Mouse (Mus musculus) neural tube, embryonic 14.5 days (tissue): Measurements from ENCODE around the gene Atp6v0e2. TPM values are rescaled to one million over a fixed set of nuclear protein-coding genes. Genes with fewer than 3 reads are reported as not detected.
"Not testable (repeated sequence)": the region's sequence is repeated elsewhere in the genome, so short reads cannot be mapped to it uniquely, and the experiment has no call there.

Source experiments
- ATAC-seq: fragments of 200-750 bp; cut with Nextera tagmentation; 2 replicates; pipeline ENCODE4 v1.8.0; 2017; ENCODE audit warnings: low read depth, mild to moderate bottlenecking, moderate TSS enrichment, moderate library complexity
- H3K27ac ChIP-seq: fragments of 300-500 bp; sonication (generic); 2 replicates; pipeline ENCODE4 v1.5.1; 2014; ENCODE audit warnings: low read depth, mild to moderate bottlenecking, control low read depth, low read length, moderate library complexity, mixed read lengths
- H3K27me3 ChIP-seq: fragments of 300-500 bp; sonication (generic); 2 replicates; pipeline ENCODE4 v1.6.1; 2014; ENCODE audit warnings: low read length; ENCODE audit not compliant: control insufficient read depth, insufficient read depth
- H3K36me3 ChIP-seq: fragments of 300-500 bp; sonication (generic); 2 replicates; pipeline ENCODE4 v1.6.1; 2014; ENCODE audit warnings: low read length, mixed read lengths; ENCODE audit not compliant: control insufficient read depth, insufficient read depth
- H3K4me1 ChIP-seq: fragments of 300-500 bp; sonication (generic); 2 replicates; pipeline ENCODE4 v1.6.1; 2014; ENCODE audit warnings: low read length; ENCODE audit not compliant: control insufficient read depth, insufficient read depth
- H3K4me2 ChIP-seq: fragments of 300-500 bp; sonication (generic); 2 replicates; pipeline ENCODE4 v1.6.1; 2014; ENCODE audit warnings: mild to moderate bottlenecking, low read depth, low read length, control low read depth
- H3K4me3 ChIP-seq: fragments of 300-500 bp; sonication (generic); 2 replicates; pipeline ENCODE4 v1.5.1; 2014; ENCODE audit warnings: low read depth, low read length, control low read depth, mixed read lengths
- H3K9ac ChIP-seq: fragments of 300-500 bp; sonication (generic); replicated peaks from 2 replicates; pipeline ENCODE4 v1.6.1; 2014; ENCODE audit warnings: low read depth, mild to moderate bottlenecking, control low read depth, low read length, mixed read lengths
- H3K9me3 ChIP-seq: fragments of 300-500 bp; sonication (generic); 2 replicates; pipeline ENCODE4 v1.6.1; 2016; ENCODE audit warnings: low read length; ENCODE audit not compliant: control insufficient read depth
- WGBS: fragments of 180-500 bp; shearing (Covaris S2); extraction: QIAGEN DNeasy Blood & Tissue Kit; methylation state at CpG from one replicate; pipeline ENCODE4 v1.1.7; 2014; 5-methylcytosine and 5-hydroxymethylcytosine counted together
- polyA plus RNA-seq: library from polyadenylated mRNA; unstranded; fragments of >200 nt; fragmentation: Nextera tagmentation; extraction: Ambion mirVana; gene quantifications from 2 replicates; pipeline ENCODE4 v1.2.1, GENCODE M21; 2014

Gene Atp6v0e2
- polyA plus RNA-seq, 1 experiment from 2014 or later: 275 TPM

DNA sequence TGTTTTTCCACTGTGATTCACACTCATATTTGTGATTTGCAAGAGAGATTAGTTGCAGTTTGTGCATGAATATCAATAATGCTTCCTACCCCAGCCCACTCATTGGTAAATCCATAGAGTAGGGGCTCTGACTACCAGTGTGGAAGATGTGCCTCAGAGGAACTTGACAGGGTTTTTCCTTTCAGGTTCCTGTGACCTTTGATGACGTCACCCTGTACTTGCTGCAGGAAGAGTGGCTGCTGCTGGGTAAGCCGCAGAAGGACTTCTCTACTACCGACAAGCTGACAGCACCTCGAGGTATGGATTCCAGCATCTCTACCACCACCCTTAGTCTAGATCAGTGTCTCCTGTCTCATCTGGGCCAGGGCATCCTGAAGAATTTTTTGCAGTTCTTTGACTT is 29.3 kb upstream of the Atp6v0e2 start:
- Histone ChIP-seq H3K27me3 (no peaks in the 10 kb centered on the region), H3K4me2 (no peak overlapping the region), H3K9ac (no peak overlapping the region), H3K27ac (no peak overlapping the region), H3K9me3 (no peaks in the 10 kb centered on the region), H3K4me1 (0 out of 2 replicates have a peak, but pooled peaks cover 5% of the 10 kb centered on the region), H3K36me3 (peaks cover 7% of the 10 kb centered on the region; the same call in 1 of the 2 replicates), H3K4me3 (no peak overlapping the region)
- 84% methylated on average over 4 of the region's 4 CpGs for WGBS
- no peak for ATAC-seq

DNA sequence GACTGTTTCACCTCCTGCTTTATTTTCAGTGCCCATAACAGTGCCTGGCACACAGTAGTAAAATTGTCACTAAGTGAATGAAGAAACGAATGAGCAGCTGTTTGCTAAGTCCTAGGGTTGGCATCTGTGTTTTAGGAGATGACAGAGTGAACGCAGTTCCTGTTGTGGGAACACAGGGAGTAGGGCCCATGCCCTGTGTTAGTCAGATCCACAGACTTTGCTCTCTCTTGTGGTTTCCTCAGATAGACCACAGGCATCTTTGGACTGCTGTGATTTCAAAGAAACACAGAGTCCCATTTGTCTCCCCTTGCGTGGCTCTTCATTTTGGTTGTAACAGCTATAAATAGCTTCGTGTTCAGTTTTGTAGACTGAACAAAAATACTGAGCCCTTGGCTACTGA is 27.0 kb upstream of the Atp6v0e2 start:
- ATAC-seq: no peak
- 82% methylated on average over 4 of the region's 4 CpGs for WGBS
- H3K4me1 ChIP-seq: 0 out of 2 replicates have a peak, but pooled peaks cover 2% of the 10 kb centered on the region

GRCm38 (mm10) chr6:48511861-48512260 is 25.6 kb upstream of the Atp6v0e2 start:
- ATAC-seq: no peak
- Histone ChIP-seq H3K4me2 (no peak overlapping the region), H3K4me1 (no peaks in the 10 kb centered on the region), H3K9me3 (no peaks in the 10 kb centered on the region; the same call in 1 of the 2 replicates), H3K27ac (no peak overlapping the region), H3K36me3 (peaks cover 17% of the 10 kb centered on the region), H3K27me3 (no peaks in the 10 kb centered on the region), H3K9ac (no peak overlapping the region), H3K4me3 (no peak overlapping the region)
- 94% methylated on average over 7 of the region's 7 CpGs for WGBS

More for the DNA sequence above, 27.0 kb upstream of the Atp6v0e2 start:
- Histone ChIP-seq H3K9me3 (no peaks in the 10 kb centered on the region), H3K27me3 (no peaks in the 10 kb centered on the region), H3K9ac (no peak overlapping the region), H3K4me3 (no peak overlapping the region), H3K27ac (no peak overlapping the region), H3K4me2 (no peak overlapping the region), H3K36me3 (peaks cover 16% of the 10 kb centered on the region)

DNA sequence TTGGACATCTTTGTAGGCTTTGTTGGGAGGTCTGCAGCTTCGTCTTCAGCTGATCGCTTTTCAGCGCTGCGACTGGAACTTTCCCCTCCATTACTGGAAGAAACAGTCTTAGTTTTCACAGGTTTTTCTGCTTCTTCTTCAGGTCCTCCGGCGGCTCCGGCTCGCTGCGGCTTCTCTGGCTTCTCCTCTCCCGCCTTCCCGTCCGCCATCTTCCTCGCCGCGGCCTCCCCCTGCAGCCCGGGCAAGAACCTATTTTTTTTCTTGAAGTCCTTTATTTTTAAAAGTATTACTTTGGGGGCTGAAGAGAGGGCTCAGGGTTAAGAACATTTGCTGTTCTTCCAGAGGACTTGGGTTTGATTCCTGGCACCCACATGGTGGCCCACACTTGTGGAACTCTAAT is 12.5 kb upstream of the Atp6v0e2 start:
- not testable (repeated sequence) for H3K4me3 ChIP-seq, H3K4me1 ChIP-seq, H3K9ac ChIP-seq, H3K4me2 ChIP-seq, H3K27me3 ChIP-seq, H3K27ac ChIP-seq, H3K36me3 ChIP-seq, H3K9me3 ChIP-seq, ATAC-seq
- 98% methylated on average over 14 of the region's 16 CpGs for WGBS

- H3K4me3 ChIP-seq: no peak overlapping the region
- H3K27me3 ChIP-seq: no peaks in the 10 kb centered on the region
- no peak overlapping the region for H3K4me2 ChIP-seq
- no peaks in the 10 kb centered on the region for H3K9me3 ChIP-seq
- no peak overlapping the region for H3K27ac ChIP-seq
- no peaks in the 10 kb centered on the region for H3K4me1 ChIP-seq
- 93% methylated on average over 9 of the region's 9 CpGs for WGBS
- ATAC-seq: no peak
- H3K36me3 ChIP-seq: no peaks in the 10 kb centered on the region
- no peak overlapping the region for H3K9ac ChIP-seq
Observed at GRCm38 (mm10) chr6:48527901-48528300, 9.5 kb upstream of the Atp6v0e2 start.

GRCm38 (mm10) chr6:48529261-48529660 is 8.2 kb upstream of the Atp6v0e2 start:
- H3K4me3 ChIP-seq: no peak overlapping the region
- no peak overlapping the region for H3K4me2 ChIP-seq
- no peak overlapping the region for H3K9ac ChIP-seq
- WGBS: 82% methylated on average over 14 of the region's 14 CpGs
- H3K4me1 ChIP-seq: no peaks in the 10 kb centered on the region
- ATAC-seq: no peak
- H3K9me3 ChIP-seq: no peaks in the 10 kb centered on the region
- H3K27ac ChIP-seq: no peak overlapping the region
- 0 out of 2 replicates have a peak, but pooled peaks cover 2% of the 10 kb centered on the region for H3K36me3 ChIP-seq
- no peaks in the 10 kb centered on the region for H3K27me3 ChIP-seq

DNA sequence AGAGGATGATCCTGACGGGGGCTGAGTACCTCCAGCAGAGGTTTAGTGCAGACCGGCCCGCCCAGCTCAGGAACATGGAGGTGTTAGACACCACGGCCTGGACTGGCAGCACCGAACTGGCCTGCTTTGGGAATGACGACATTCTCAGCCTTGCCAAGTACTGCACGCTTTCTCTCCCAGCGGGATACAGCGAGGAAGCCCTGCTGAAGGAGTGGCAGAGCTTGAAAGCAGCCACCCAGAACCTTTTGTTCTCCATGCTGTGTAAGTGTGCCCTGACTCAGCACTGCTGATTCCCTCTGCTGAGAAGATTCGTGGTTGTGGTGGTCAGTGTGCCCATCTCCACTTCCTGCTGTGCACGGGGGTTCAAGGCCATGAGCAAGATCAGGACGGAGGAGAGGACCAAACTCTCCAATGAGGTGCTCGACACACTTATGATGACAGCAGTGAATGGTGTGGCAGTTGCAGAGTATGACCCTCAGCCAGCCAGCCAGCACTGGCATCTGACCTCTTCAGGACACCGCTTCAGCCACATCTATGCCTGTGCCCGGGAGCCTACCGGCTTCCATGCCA is 7.5 kb upstream of the Atp6v0e2 start:
- 0 out of 2 replicates have a peak, but pooled peaks cover 2% of the 10 kb centered on the region for H3K36me3 ChIP-seq
- 84% methylated on average over 16 of the region's 16 CpGs for WGBS
- no peak overlapping the region for H3K4me3 ChIP-seq
- no peak for ATAC-seq
- no peaks in the 10 kb centered on the region for H3K27me3 ChIP-seq
- no peaks in the 10 kb centered on the region for H3K9me3 ChIP-seq
- no peak overlapping the region for H3K4me2 ChIP-seq
- H3K27ac ChIP-seq: no peak overlapping the region
- no peaks in the 10 kb centered on the region for H3K4me1 ChIP-seq
- H3K9ac ChIP-seq: no peak overlapping the region

DNA sequence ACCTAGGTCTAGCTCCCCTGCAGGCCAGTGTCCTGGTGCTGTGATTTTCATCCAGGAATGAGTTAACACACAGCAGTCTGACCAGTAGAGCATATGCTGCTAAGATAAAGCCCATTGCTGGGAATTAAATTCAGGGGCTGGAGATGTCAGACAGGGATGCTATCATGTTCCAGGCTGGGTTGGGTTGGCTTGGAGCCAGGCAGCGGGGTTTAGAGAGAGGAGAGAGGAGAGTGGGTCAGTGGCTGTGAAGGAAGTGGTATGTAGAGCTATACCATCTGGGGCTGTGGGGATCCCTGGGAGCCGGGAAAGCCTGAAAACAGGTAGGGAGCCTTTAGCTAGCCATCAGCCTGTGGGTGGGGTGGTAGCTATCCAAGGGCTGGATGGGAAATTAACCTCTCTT is 6.6 kb upstream of the Atp6v0e2 start:
- Histone ChIP-seq H3K9me3 (no peaks in the 10 kb centered on the region), H3K4me3 (no peak overlapping the region), H3K27me3 (no peaks in the 10 kb centered on the region), H3K36me3 (0 out of 2 replicates have a peak, but pooled peaks cover 2% of the 10 kb centered on the region), H3K4me1 (no peaks in the 10 kb centered on the region), H3K9ac (no peak overlapping the region), H3K27ac (no peak overlapping the region), H3K4me2 (no peak overlapping the region)
- no peak for ATAC-seq
- 78% methylated on average over 2 of the region's 2 CpGs for WGBS

DNA sequence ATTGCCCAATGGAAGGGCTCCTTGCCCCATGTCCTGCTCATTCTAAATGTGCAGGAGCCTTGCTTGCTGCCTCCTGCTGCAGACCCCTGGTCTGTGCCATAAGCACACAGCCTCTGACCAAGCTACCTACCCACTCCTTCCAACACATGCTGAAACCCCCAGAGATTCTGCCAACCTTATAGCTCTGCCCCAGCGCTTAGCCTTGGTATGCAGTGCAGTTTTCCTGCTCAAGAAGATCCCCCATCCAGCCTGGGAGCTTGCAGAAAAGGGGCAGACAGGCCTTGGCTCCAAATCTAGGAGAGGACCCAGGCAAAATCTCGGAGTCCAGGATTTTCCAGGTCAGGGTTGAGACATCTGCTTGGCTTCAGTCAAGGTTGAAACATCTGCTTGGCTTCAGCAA is 3.9 kb upstream of the Atp6v0e2 start:
- Histone ChIP-seq H3K4me3 (no peak overlapping the region), H3K27me3 (no peaks in the 10 kb centered on the region), H3K4me1 (peaks cover 8% of the 10 kb centered on the region), H3K9me3 (no peaks in the 10 kb centered on the region), H3K9ac (no peak overlapping the region), H3K27ac (no peak overlapping the region), H3K4me2 (no peak overlapping the region), H3K36me3 (0 out of 2 replicates have a peak, but pooled peaks cover 2% of the 10 kb centered on the region)
- no peak for ATAC-seq
- WGBS: 77% methylated on average over 2 of the region's 2 CpGs
